Mouse (Mus musculus) heart, embryonic 10.5 days (tissue): ENCODE measurements around the gene Eif3l. TPM values are rescaled to one million over a fixed set of nuclear protein-coding genes. Genes with fewer than 3 reads are reported as not detected.
A peak's percentile ranks its signal among the peaks of the same experiment; 100 is the strongest.

Experiments
- DNase-seq: peaks from one replicate; pipeline ENCODE4 v3.0.0-alpha.2; 2017; ENCODE audit warnings: low spot score
- H3K27ac ChIP-seq: fragments of 300-500 bp; sonication (generic); 2 replicates; pipeline ENCODE4 v1.5.1; 2016; ENCODE audit warnings: mild to moderate bottlenecking
- H3K27me3 ChIP-seq: fragments of 300-500 bp; sonication (generic); 2 replicates; pipeline ENCODE4 v1.6.1; 2016; ENCODE audit warnings: mild to moderate bottlenecking; ENCODE audit not compliant: poor library complexity, insufficient read depth, severe bottlenecking
- H3K36me3 ChIP-seq: fragments of 300-500 bp; sonication (generic); 2 replicates; pipeline ENCODE4 v1.6.1; 2016; ENCODE audit warnings: mild to moderate bottlenecking, moderate library complexity
- H3K4me1 ChIP-seq: fragments of 300-500 bp; sonication (generic); 2 replicates; pipeline ENCODE4 v1.6.1; 2016; ENCODE audit warnings: mild to moderate bottlenecking
- H3K4me3 ChIP-seq: fragments of 300-500 bp; sonication (generic); 2 replicates; pipeline ENCODE4 v1.5.1; 2016; ENCODE audit warnings: mild to moderate bottlenecking, moderate library complexity
- H3K9me3 ChIP-seq: fragments of 300-500 bp; sonication (generic); 2 replicates; pipeline ENCODE4 v1.6.1; 2016; ENCODE audit warnings: mild to moderate bottlenecking, moderate library complexity
- WGBS: fragments of 180-500 bp; shearing (Covaris S2); methylation state at CpG from one replicate; pipeline ENCODE4 v1.1.7; 2016; 5-methylcytosine and 5-hydroxymethylcytosine counted together
- polyA plus RNA-seq: library from polyadenylated mRNA; unstranded; fragments of >200 nt; fragmentation: Nextera tagmentation; extraction: Ambion mirVana; gene quantifications from 2 replicates; pipeline ENCODE4 v1.2.1, GENCODE M21; 2016

Eif3l gene
- polyA plus RNA-seq, 1 experiment from 2014 or later, result 226 TPM

DNA sequence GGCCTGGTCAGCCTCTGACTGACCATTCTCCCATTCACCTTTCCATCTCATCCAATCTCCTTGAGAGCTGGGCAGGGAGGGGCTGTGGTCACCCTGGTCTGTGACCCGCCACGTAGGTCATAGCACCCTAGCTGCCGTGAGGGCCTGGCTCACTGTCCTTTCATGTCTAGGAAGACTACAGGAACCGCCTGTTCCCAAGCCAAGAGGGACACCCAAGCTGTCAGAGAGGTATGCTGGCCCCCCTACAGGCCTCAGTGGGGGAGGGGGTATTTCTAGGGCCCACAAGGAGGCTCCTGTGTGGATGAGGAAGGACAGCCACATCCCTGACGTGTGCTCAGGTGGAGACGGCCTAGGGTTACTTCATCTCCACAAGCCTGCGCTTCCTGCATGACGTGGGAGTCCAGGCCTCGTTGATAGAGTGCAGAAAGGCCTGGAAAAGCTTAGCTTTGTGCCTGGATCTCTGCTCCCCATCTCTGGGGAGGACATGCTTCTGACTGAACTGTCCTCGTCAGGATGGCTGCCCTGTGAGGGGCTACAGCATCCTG lies 49.4 kb downstream of the Eif3l start:
- Histone ChIP-seq H3K36me3 (peaks cover 96% of the 10 kb centered on the region), H3K4me1 (peaks cover 8% of the 10 kb centered on the region; the same call in 1 of the 2 replicates), H3K27ac (peak overlapping the region; percentile 9; the same call in 1 of the 2 replicates), H3K9me3 (no peaks in the 10 kb centered on the region), H3K27me3 (no peaks in the 10 kb centered on the region), H3K4me3 (no peak overlapping the region)
- DNase-seq, result no peak
- 77% methylated on average over 10 of the region's 10 CpGs for WGBS

DNA sequence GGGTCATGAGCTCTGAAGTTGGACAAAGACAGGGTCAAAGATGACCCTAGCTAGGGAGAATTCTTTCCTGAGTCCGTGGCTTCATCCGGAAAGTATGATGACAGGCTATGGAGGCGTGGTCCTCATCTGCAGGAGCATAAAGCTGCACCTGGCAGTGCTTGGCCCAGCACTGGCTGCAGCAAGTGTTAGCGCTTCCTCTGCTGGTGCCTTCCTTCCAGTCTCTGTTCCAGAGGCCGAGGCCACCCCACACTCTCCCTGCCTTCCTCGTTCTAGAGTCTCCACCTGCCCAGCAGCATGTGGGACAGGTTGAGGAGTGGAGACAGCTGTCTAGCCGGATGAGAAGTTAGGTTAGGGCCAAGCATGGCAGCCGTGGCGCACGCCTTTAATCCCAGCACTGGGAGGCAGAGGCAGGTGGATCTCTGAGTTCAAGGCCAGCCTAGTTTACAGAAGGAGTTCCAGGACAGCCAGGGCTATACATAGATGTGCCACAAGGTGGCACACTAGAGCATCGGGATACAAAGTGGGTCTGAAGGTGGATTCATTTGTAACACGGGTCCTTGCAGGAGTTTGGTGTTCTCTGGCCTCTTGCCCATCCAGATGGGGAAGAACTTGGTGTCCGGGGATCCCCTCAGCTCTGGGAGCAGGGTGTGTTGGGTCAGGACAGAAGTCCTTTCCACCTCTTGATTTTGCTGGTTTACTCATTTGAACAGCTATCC lies 51.4 kb downstream of the Eif3l start:
- Histone ChIP-seq H3K9me3 (no peaks in the 10 kb centered on the region), H3K4me1 (0 out of 2 replicates have a peak, but pooled peaks cover 3% of the 10 kb centered on the region), H3K36me3 (peaks cover 96% of the 10 kb centered on the region), H3K27me3 (no peaks in the 10 kb centered on the region), H3K27ac (no peak overlapping the region), H3K4me3 (no peak overlapping the region)
- 79% methylated on average over 13 of the region's 13 CpGs for WGBS
- DNase-seq, result no peak

DNA sequence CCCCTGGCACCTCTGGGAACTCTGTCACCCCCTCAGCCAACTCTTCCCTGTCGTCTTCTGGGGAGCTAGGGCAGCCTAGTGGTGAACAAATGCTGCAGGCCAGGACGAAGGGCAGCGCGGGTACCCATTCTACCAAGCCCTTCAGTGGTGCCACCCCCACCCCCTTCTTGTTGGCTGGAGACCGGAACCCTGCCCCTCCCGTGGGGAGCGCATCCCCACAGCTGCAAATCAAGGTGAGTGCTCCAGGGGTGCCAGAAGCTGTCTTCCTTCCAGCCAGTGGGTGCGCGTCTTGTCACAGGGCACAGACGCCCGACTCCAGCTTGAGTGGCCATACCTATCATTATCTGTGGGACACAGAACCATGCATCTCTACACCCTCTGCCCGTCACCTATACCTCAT lies 52.1 kb downstream of the Eif3l start:
- Histone ChIP-seq H3K9me3 (no peaks in the 10 kb centered on the region), H3K4me3 (no peak overlapping the region), H3K27ac (no peak overlapping the region), H3K4me1 (0 out of 2 replicates have a peak, but pooled peaks cover 3% of the 10 kb centered on the region), H3K36me3 (peaks cover 97% of the 10 kb centered on the region), H3K27me3 (no peaks in the 10 kb centered on the region)
- WGBS, result 88% methylated on average over 12 of the region's 12 CpGs
- DNase-seq, result no peak

DNA sequence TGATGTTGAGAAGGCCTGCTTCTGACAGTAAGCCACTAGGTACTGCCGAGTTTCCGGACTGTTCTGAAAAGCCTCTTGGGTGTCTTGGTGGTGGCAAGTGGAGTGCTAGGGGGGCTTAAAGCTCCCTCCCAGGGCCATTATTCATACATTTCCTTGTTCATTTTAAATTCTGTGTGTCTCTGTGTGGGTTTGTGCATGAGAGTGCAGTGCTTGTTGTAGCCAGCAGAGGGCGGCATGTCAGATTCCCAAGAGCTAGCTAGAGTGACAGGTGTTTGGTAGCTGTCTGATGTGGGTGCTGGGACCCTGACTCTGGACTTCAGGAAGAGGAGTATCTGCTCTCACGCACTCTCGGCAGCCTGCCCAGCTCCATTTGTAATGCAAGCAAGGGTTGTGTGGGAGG lies 53.2 kb downstream of the Eif3l start:
- H3K4me1 ChIP-seq, result peaks cover 3% of the 10 kb centered on the region; the same call in 1 of the 2 replicates

DNA sequence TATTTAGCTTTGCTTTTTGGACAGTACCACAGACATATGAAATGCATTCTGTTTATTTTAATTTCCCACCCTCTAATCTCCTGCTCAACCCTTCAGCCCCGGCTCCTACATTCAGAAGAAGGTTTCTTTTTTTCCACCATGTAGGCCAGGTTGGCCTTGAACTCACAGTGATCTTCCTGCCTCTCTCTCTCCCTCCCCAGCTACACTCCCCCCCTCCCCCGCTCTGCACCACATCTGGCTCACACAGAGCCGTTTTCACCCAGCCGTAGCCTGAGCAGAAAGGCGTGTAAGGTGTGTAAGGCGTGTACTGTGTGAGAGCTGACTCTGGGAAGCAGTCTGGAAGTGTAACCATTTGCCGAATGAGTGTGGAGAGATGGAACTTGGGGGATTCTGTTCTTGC lies 54.3 kb downstream of the Eif3l start:
- DNase-seq, result no peak
- Histone ChIP-seq H3K4me1 (no peaks in the 10 kb centered on the region; the same call in 1 of the 2 replicates), H3K36me3 (peaks cover 97% of the 10 kb centered on the region), H3K4me3 (no peak overlapping the region), H3K27ac (no peak overlapping the region), H3K27me3 (no peaks in the 10 kb centered on the region), H3K9me3 (no peaks in the 10 kb centered on the region)
- 76% methylated on average over 7 of the region's 7 CpGs for WGBS

More for the DNA sequence above, 53.2 kb downstream of the Eif3l start:
- DNase-seq, result no peak
- no peak overlapping the region for H3K27ac ChIP-seq
- H3K36me3 ChIP-seq, result peaks cover 97% of the 10 kb centered on the region
- no peak overlapping the region for H3K4me3 ChIP-seq
- no peaks in the 10 kb centered on the region for H3K9me3 ChIP-seq
- H3K27me3 ChIP-seq, result no peaks in the 10 kb centered on the region
- WGBS, result 89% methylated on average over 5 of the region's 5 CpGs

DNA sequence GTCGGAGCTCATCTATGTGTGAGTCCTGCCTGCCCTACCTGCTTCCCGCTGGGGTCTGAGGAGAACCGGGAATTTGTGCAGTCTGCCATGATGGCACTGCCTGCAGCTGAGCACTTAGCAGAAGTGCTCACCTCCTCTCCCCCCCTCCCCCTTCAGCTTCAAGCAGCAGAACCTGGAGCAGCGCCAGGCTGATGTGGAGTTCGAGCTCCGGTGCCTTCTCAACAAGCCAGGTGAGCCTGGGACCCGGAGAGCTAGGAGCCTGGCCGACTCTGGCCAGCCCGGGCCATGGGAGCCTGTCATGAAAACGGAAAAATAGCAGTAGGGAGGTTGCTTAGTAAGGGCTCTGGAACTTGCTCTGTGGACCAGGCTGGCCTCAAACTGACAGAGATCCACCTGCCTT lies 55.8 kb downstream of the Eif3l start:
- WGBS, result 87% methylated on average over 10 of the region's 10 CpGs
- DNase-seq, result no peak
- H3K9me3 ChIP-seq, result no peaks in the 10 kb centered on the region
- H3K27me3 ChIP-seq, result no peaks in the 10 kb centered on the region
- H3K4me3 ChIP-seq, result no peak overlapping the region
- H3K36me3 ChIP-seq, result peaks cover 91% of the 10 kb centered on the region
- H3K27ac ChIP-seq, result no peak overlapping the region
- H3K4me1 ChIP-seq, result no peaks in the 10 kb centered on the region; the same call in 1 of the 2 replicates

DNA sequence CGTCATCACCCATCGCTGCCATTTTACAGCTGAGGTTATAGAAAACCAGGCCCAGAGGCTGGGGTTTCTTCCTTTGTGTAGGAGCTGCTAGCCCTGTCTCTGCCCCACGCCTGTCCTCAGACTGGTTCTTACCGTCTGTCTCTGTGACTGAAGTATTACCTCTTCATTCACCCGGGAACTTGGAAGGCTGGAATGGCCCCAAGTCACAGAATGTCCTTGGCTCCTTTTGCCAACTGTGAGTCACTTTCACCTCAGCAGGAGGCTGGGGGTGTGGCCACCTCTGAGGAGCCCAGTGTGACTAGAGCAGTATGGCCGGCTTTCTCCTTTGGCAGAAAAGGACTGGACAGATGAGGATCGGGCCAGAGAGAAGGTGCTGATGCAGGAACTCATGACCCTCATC lies 56.5 kb downstream of the Eif3l start:
- WGBS, result 65% methylated on average over 7 of the region's 7 CpGs
- DNase-seq, result no peak
- no peak overlapping the region for H3K27ac ChIP-seq
- no peaks in the 10 kb centered on the region for H3K9me3 ChIP-seq
- H3K4me3 ChIP-seq, result no peak overlapping the region
- H3K36me3 ChIP-seq, result peaks cover 85% of the 10 kb centered on the region
- H3K27me3 ChIP-seq, result no peaks in the 10 kb centered on the region
- no peaks in the 10 kb centered on the region; the same call in 1 of the 2 replicates for H3K4me1 ChIP-seq

DNA sequence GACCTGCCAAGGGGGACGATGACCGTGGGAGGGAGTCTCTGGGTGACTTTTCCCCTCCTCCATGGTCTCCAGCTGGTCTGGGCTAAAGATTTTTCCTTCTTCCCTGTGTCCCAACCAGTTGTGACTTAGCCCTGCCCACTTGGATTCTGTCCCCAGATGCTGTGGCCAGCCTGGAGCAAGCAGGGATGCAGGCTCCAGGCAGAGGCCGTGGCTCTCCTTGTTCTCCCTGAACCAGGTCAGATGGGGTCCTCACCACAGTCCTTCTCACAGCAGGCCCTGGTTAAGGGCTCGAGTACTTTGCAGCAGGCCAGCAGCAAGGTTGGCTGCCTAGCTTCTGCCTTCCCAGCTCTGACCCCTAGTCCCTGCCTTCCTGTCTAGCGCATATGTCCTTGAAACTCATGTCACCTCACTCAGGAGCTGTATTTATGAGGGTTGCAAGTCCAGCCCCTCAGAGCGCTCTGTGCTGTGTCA lies 58.2 kb downstream of the Eif3l start:
- H3K36me3 ChIP-seq, result peaks cover 67% of the 10 kb centered on the region

DNA sequence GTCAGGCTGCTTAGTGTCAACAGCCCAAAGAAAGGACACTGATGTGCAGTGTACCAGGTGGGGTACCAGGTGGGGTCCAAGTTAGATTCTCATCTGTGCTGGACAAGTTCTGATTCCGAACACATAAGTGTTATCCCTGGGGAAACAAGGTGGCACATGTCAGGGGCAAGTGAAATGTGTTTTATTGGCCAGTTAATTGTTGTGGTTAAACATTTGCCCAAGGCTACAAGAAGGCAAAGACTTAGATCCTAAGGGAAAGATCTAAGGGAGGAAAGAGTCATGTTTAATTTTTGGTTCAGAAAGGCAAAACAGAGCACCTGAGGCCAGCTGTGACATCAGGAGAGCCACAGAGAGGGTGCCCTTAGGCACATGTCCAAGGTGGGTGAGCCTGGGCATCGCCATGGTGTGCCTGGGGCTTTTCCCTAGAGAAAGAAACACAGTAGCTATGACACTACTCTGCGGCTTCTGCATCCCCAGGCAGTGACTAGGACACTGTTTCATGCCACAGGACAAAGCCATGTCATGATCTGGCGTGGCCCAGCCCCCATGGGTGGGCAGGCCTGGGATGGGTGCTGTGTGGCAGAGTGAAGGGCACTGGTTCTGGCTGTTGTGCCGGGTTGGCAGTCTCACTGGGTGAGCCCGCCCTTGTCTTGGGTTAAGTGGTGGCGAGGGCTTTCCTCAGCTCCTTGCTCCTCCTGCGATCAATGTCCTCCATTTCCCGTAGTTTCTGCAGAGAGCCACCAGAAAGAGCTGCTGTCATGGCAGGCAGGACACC lies 59.7 kb downstream of the Eif3l start:
- Histone ChIP-seq H3K36me3 (peaks cover 55% of the 10 kb centered on the region), H3K9me3 (no peaks in the 10 kb centered on the region), H3K4me3 (no peak overlapping the region), H3K27ac (no peak overlapping the region), H3K27me3 (no peaks in the 10 kb centered on the region), H3K4me1 (no peaks in the 10 kb centered on the region; the same call in 1 of the 2 replicates)
- 81% methylated on average over 9 of the region's 9 CpGs for WGBS
- DNase-seq, result no peak

More for the DNA sequence above, 58.2 kb downstream of the Eif3l start:
- H3K4me3 ChIP-seq, result no peak overlapping the region
- H3K27ac ChIP-seq, result no peak overlapping the region
- no peak for DNase-seq
- 85% methylated on average over 6 of the region's 6 CpGs for WGBS
- H3K27me3 ChIP-seq, result no peaks in the 10 kb centered on the region
- H3K4me1 ChIP-seq, result no peaks in the 10 kb centered on the region; the same call in 1 of the 2 replicates
- H3K9me3 ChIP-seq, result no peaks in the 10 kb centered on the region

DNA sequence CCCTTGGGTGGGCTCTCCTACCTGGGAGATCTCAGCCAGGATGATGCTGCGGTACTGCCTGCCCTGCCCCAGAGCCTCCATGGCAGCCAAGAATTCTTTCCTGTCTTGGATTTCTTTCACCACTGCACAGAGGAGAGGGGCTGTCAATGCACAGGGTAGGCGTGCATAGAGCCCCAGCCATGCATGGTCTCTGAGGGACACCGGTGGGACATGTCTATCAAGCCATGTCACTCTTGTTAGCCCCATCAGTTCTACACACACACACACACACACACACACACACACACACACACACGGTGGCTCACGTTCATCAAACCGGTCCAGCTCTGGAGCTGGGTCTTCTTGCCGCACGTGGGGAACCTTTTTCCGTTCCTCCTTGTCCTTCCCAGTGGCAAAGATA lies 60.4 kb downstream of the Eif3l start:
- Histone ChIP-seq H3K4me1 (peaks cover under 1% of the 10 kb centered on the region; the same call in 1 of the 2 replicates), H3K36me3 (peaks cover 49% of the 10 kb centered on the region), H3K27me3 (no peaks in the 10 kb centered on the region), H3K4me3 (no peak overlapping the region), H3K9me3 (no peaks in the 10 kb centered on the region), H3K27ac (no peak overlapping the region)
- DNase-seq, result no peak
- WGBS, result 78% methylated on average over 9 of the region's 9 CpGs

DNA sequence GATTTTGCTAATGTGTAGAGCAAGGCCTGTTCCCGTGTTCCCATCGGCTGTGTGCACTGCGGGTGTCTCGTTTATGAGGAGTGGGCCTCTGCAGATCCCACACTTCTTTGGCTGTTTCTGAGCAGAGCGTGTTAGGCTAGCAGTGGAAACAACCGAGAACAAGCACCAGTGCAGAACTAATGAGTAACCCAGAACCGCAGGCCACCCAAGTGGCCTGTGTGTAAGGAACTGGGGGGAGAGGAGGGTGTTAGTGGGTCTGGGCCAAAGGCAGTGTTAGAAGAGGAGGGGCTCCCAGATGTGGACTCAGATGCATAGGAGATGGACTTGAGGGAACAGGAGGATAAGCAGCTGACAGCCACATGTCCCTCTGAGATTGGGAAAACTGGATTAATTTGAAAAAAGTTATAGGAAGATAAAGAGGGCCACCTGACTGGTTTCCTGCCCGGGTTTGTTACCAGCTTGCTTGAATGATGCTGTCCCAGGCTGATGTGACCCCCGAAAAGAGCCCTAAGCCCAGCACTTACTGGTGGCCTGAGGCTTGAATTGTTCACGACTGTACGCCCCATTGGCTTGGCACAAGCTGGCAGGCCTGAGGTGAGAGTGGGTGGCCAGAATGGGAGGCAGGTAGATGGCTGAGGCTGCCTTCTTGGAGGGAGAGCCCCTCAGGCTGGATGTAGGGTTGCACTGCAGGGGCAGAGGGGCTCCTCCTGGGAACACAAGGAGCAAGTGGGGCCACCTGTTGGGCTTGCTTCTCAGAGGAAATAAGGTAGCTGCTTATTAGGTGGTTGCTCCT lies 61.0 kb downstream of the Eif3l start:
- Histone ChIP-seq H3K9me3 (no peaks in the 10 kb centered on the region), H3K27ac (no peak overlapping the region), H3K36me3 (peaks cover 42% of the 10 kb centered on the region), H3K4me3 (no peak overlapping the region), H3K27me3 (no peaks in the 10 kb centered on the region), H3K4me1 (peaks cover 6% of the 10 kb centered on the region; the same call in 1 of the 2 replicates)
- DNase-seq, result no peak
- WGBS, result 80% methylated on average over 11 of the region's 11 CpGs

DNA sequence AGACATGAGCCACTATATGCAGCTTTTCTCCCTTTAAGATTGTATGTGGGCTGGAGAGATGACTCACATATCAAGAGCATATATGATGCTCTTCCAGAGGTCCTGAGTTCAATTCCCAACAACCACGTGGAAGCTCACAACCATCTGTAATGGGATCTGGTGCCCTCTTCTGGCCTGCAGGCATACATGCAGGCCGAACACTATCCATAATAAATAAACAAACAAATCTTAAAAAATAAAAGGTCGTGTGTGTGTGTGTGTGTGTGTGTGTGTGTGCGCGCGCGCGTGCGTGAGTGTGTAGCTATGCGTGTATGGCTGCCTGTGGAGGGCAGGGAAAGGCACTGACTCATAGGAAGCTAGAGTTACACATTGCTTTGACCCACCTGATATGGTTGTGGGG lies 64.7 kb downstream of the Eif3l start:
- no peak for DNase-seq
- Histone ChIP-seq H3K27me3 (no peaks in the 10 kb centered on the region), H3K27ac (no peak overlapping the region), H3K36me3 (peaks cover 14% of the 10 kb centered on the region), H3K9me3 (no peaks in the 10 kb centered on the region), H3K4me1 (peaks cover 20% of the 10 kb centered on the region), H3K4me3 (no peak overlapping the region)
- 58% methylated on average over 10 of the region's 10 CpGs for WGBS
